Mouse (Mus musculus) G1E (cell line): ENCODE measurements around the gene Scai. TPM values are rescaled to one million over a fixed set of nuclear protein-coding genes. Genes with fewer than 3 reads are reported as not detected.

ENCODE experiments used
- ATAC-seq: 2 replicates; pipeline ENCODE4 v1.8.0; 2016; ENCODE audit warnings: mild to moderate bottlenecking; ENCODE audit not compliant: insufficient number of reproducible peaks, poor library complexity, low FRiP score, severe bottlenecking; ENCODE audit errors: extremely low read depth
- DNase-seq: peaks from one replicate; pipeline ENCODE4 v3.0.0; 2012; ENCODE audit warnings: low spot score
- H3K27me3 ChIP-seq: 2 replicates; pipeline ENCODE4 v1.6.1; 2012; ENCODE audit warnings: mild to moderate bottlenecking, low read length, inconsistent platforms; ENCODE audit not compliant: insufficient read depth
- H3K36me3 ChIP-seq: replicated peaks from 2 replicates; pipeline ENCODE3; 2012; ENCODE audit warnings: mild to moderate bottlenecking, inconsistent platforms
- H3K4me1 ChIP-seq: 2 replicates; pipeline ENCODE4 v1.6.1; 2012; ENCODE audit warnings: low read depth, low read length, inconsistent platforms, mixed read lengths; ENCODE audit not compliant: insufficient read depth
- H3K4me3 ChIP-seq: 2 replicates; pipeline ENCODE4 v1.5.1; 2012; ENCODE audit warnings: low read depth, mild to moderate bottlenecking, inconsistent platforms, low read length, moderate library complexity, mixed read lengths
- H3K9me3 ChIP-seq: replicated peaks from 2 replicates; pipeline ENCODE4 v1.6.1; 2012; ENCODE audit warnings: inconsistent platforms
- CTCF ChIP-seq: IDR thresholded peaks from 2 replicates; pipeline ENCODE4 v1.5.1; 2012; ENCODE audit warnings: low read depth, low read length, inconsistent platforms, mixed read lengths
- GATA1 ChIP-seq: IDR thresholded peaks from 2 replicates; pipeline ENCODE4 v1.6.1; 2012; ENCODE audit warnings: borderline replicate concordance, low read length, inconsistent platforms, mixed read lengths
- GATA2 ChIP-seq: IDR thresholded peaks from 2 replicates; pipeline ENCODE4 v1.6.1; 2012; ENCODE audit warnings: low read depth, low read length, inconsistent platforms, borderline replicate concordance
- POLR2AphosphoS5 ChIP-seq: IDR thresholded peaks from 2 replicates; pipeline ENCODE4 v1.6.1; 2012; ENCODE audit warnings: low read depth, low read length, inconsistent platforms; ENCODE audit not compliant: insufficient replicate concordance
- TAL1 ChIP-seq: conservative IDR thresholded peaks from 2 replicates; pipeline ENCODE4 v1.6.1; 2012; ENCODE audit warnings: low read depth, low read length, inconsistent platforms, mixed read lengths
- polyA plus RNA-seq: library from polyadenylated mRNA; stranded (reverse); fragments of >175 nt; gene quantifications from 2 replicates; pipeline ENCODE4 v1.2.3, GENCODE M21; 2012
- total RNA-seq, 2 experiments: library from RNA; stranded (forward) in 1 of 2; stranded (reverse) in 1 of 2; fragments of 200-1000 nt in 1 of 2; fragments of >200 nt in 1 of 2; fragmentation: Nextera tagmentation in 1 of 2; gene quantifications; 2 replicates each; pipeline ENCODE4 v1.2.3; 2014 to 2017

Scai gene
- total and polyA plus RNA-seq, 3 experiments = 9.3 to 35.4 (median 28.6) TPM

GRCm38 (mm10) chr2:39142357-39142948 lies 48.1 kb downstream of the Scai start:
- no peak overlapping the region; the same call in 1 of the 2 replicates for H3K4me3 ChIP-seq
- H3K9me3 ChIP-seq = no peaks in the 10 kb centered on the region
- H3K27me3 ChIP-seq = no peaks in the 10 kb centered on the region
- TF ChIP-seq GATA2 (no peak), POLR2AphosphoS5 (no peak), CTCF (no peak), TAL1 (no peak), GATA1 (no peak)
- peak; percentile 72 for ATAC-seq
- DNase-seq = no peak
- no peaks in the 10 kb centered on the region for H3K36me3 ChIP-seq
- peaks cover 15% of the 10 kb centered on the region for H3K4me1 ChIP-seq

- peaks cover 3% of the 10 kb centered on the region for H3K36me3 ChIP-seq
- ATAC-seq (no peak), DNase-seq (no peak)
- TF ChIP-seq POLR2AphosphoS5 (no peak), CTCF (no peak), GATA2 (no peak), GATA1 (no peak), TAL1 (no peak)
- H3K4me1 ChIP-seq = peaks cover 15% of the 10 kb centered on the region
- no peaks in the 10 kb centered on the region for H3K27me3 ChIP-seq
- no peaks in the 10 kb centered on the region for H3K9me3 ChIP-seq
- no peak overlapping the region for H3K4me3 ChIP-seq
Measured at GRCm38 (mm10) chr2:39140586-39141455, 49.7 kb downstream of the Scai start.

- H3K36me3 ChIP-seq = peaks cover 8% of the 10 kb centered on the region
- H3K27me3 ChIP-seq = no peaks in the 10 kb centered on the region
- H3K9me3 ChIP-seq = no peaks in the 10 kb centered on the region
- ATAC-seq (no peak), DNase-seq (no peak)
- TF ChIP-seq GATA2 (no peak), GATA1 (no peak), POLR2AphosphoS5 (no peak), CTCF (no peak), TAL1 (no peak)
- H3K4me1 ChIP-seq = peaks cover 3% of the 10 kb centered on the region; the same call in 1 of the 2 replicates
- no peak overlapping the region for H3K4me3 ChIP-seq
Measured at GRCm38 (mm10) chr2:39129526-39130326, 60.8 kb downstream of the Scai start.

GRCm38 (mm10) chr2:39124167-39124566 lies 66.4 kb downstream of the Scai start:
- Histone ChIP-seq H3K27me3 (no peaks in the 10 kb centered on the region), H3K4me1 (peaks cover 12% of the 10 kb centered on the region; the same call in 1 of the 2 replicates), H3K4me3 (no peak overlapping the region), H3K36me3 (peaks cover 22% of the 10 kb centered on the region), H3K9me3 (no peaks in the 10 kb centered on the region)
- DNase-seq (no peak), ATAC-seq (no peak)
- TF ChIP-seq GATA2 (no peak), CTCF (no peak), GATA1 (no peak), POLR2AphosphoS5 (no peak)

DNA sequence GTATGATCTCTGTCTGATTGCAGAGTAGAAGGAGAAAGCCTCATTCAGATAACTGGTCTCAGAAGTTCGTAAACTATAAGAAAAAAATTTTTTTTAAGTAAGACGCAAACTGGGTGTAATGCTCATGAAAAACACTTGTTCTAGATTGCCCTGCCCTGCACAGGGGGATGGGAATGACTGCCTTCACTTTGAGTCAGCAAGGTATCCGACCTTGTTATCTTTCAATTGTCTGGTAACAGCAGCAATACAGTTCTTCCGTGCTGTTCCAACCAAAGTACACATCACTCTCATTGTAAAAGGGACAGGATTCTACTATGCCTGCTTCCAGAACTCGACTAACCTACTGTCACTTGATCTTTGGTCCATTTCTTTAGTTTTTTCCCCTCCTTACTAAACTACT lies 69.4 kb downstream of the Scai start:
- DNase-seq (no peak), ATAC-seq (no peak)
- peaks cover 9% of the 10 kb centered on the region; the same call in 1 of the 2 replicates for H3K4me1 ChIP-seq
- no peaks in the 10 kb centered on the region for H3K9me3 ChIP-seq
- TF ChIP-seq POLR2AphosphoS5 (no peak), GATA1 (no peak), CTCF (no peak), GATA2 (no peak), TAL1 (no peak)
- no peak overlapping the region for H3K4me3 ChIP-seq
- H3K27me3 ChIP-seq = no peaks in the 10 kb centered on the region
- peaks cover 41% of the 10 kb centered on the region for H3K36me3 ChIP-seq
